Mouse (Mus musculus): ENCODE measurements around the gene Aatk.
A peak's percentile ranks its signal among the peaks of the same experiment; 100 is the strongest.

Aatk gene

DNA sequence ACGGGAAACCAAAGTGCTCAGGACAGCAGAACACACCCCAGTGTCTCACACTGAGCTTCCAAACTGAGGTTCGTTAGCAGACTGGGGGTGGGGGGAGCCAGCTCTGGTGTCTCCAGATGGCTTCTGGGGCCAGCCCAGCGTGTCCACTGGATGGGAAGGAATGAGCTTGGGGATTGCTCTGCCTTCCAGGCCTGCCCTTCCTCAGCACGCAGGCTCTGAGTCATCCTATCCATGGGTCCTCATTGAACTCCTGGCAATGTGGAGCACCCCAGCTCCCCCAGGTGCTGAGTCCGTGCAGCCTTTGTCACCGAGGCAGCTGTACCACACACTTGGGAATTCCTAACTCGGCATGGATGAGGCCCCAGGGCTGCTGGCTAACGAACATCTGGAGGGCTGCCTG, 24.8 kb downstream of the Aatk start:
- no peak for DNase-seq (ENCODE audit: low spot score)

DNA sequence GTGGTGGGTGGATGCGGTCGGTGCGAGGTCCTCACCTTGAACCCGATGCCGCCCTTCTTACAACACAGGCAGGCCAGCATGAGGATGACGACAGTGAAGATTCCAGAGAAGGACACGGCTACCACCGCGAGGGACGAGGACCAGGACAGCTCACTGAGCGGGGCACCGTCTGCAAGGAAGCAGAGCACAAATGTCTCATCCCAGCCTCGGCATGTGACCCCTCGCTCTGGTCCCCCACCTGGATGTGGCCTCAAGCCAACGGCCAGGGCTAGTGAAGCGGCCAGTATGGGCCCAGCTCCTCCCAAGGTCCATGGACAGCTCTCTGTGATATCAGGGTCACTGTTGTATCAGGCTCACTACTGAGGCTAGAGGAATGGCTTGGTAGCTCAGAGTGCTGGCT, 25.6 kb downstream of the Aatk start:
- DNase-seq (ENCODE audit: low spot score): no peak

DNA sequence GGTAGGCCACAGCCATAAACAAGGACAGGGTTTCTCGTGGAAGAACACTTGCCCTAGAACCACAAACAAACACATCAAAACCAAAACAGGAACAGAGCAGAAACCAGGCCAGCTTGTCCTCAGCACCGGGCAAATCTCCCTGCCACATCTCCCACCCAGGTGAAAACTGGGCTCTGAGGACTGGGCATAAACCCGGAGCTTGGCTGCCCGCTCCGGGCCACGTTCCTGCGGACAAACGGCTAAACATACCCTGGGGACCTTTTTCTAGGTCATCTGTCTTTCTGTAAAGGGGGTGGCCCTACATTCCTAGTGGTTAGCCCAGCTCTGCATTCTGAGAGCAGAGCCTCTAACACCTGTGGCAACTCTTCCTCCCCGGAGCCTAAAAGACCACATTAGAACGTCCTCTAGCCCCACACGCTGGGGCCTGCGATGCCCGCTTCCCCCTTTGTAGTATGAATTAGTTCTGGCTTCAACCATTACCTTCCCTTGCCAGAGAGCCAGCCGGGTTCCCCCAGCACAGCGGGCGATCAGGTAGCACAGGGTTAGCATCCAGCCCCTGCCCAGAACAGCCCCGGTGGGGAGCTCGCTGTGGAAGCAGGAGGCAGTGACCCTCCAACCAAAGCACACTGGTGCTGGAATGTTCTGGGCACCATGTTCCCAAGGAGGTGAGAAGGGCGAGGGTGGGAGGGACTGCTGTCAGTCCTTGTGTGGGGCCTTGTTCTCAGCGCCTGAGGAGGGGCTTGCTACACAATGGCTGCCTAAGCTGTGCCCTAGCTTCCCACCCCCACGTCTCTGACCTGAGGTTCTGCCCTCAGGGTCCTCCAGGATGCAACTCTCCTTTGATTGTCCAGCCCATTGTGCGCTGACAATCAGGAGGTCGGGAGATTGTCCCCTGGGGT, 27.2 kb downstream of the Aatk start:
- no peak for DNase-seq (ENCODE audit: low spot score)

DNA sequence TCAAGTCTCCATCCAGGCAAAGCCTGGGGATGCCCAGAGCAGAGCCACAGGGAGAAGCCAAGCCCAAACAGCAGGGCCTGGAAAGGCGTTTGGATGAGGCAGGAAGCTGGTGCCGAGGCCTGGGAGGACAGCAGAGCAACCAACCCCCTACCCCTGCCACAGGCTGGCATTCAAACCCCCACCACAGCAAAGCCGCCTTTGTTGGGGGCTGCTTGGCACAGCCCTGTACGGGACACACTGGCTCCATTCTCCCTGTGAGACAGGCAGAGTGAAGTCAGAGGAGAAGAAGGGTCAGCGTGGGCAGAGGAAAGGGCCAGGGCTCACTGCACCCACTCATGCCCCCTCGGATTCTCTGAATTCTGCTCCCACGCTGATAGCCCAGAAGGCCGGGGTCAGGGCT, 30.0 kb downstream of the Aatk start:
- no peak for DNase-seq (ENCODE audit: low spot score)

DNA sequence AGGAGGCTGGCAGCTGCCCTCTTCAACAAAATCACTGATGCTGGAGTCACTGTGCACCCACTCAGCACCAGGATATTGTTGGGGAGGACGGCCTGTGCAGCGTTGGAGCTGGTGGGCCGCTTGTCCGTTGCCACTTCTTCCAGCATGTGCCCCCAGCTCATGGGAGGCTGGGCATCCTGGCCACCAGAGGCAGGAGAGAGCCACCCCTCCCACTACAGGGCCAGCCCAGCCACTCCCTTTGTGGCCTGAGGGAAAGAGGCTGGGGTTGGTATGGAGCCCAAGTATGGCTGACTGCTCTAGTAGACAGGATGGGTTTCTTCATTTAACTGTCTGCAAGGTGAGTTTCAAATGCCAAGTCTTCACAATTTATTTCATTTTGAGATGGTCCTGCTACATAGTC, 32.2 kb downstream of the Aatk start:
- DNase-seq (ENCODE audit: low spot score): no peak

DNA sequence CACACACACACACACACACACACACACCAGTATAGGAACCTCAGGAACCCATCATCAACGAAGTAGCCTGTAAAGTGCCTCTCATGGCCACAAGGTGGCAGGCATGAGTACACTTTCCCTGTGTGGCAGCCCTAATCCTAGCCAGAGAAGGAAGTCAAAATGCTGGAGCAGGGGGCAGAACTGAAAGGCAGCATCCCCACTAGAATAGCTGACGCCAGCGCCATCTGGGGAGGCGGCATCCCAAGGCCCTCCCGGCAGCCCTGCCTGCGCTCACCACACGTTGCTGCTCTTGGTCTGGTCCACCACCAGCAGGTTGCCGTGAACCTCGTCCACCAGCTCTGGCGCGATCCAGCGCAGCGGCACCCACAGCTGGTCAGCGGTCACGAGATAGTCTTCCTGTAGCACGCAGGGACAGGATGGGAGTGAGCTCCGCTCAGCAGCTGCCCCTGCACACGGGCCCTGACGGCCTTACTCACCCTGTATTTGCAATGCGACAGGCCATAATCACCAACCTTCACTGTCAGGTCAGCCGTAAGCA, 33.7 kb downstream of the Aatk start:
- peak; percentile 77 for DNase-seq (ENCODE audit: low spot score)

DNA sequence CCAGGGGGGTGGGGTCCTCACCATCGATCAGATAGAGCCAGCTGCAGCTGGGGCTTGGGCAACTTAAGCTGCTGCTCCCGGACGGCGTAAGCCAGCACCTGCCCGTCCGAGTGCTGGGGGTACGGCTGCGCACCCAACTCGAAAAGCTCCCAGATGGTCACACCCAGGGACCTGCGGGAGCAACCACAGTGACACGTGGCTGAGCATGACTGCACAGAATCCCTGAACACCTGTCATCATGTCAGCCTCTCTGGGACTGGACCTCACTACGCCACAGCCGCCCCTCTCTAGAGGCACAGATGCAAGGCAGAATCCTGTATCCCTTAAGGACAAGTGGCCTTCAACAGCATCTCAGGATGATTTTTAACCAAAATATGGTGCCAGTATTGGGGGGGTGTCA, 34.3 kb downstream of the Aatk start:
- no peak for DNase-seq (ENCODE audit: low spot score)

DNA sequence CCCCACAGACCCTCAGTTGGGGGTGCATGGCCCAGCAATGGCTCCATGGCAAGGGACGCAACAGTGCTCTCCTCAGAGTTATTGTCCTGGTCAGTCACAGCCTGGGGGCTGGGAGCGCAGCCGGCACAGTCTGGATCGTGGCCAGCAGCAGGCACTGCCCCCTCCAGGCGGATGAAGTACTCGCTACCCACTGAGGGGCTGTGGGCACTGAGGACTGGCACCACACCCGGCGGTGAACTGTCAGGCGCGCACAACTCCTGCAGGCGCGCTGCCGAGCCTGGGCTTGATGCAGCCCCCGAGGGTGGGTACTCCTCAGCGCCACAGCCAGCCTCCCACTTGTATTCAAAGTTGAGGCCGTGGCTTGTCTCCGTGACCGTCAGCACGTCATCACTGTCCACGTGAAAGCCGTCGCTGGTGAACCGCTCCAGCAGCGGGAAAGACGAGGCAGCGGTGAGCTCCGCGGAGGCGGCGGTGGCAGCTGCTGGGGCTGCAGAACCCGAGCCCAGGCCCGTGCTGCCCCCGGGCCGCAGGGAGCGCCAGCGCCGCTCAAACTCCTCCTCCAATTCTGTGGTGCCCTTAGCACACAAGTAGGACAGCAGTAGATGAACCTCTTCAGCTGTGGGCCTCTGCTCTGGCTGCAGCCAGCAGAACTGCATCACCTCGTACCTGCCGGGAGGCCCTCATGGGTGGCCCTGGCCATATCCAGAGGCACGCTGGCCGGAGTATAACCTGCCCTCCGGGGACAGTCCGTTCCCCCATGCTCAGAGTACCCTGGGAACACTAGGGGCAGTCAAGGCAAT, 35.0 kb downstream of the Aatk start:
- DNase-seq (ENCODE audit: low spot score): peak; percentile 46

DNA sequence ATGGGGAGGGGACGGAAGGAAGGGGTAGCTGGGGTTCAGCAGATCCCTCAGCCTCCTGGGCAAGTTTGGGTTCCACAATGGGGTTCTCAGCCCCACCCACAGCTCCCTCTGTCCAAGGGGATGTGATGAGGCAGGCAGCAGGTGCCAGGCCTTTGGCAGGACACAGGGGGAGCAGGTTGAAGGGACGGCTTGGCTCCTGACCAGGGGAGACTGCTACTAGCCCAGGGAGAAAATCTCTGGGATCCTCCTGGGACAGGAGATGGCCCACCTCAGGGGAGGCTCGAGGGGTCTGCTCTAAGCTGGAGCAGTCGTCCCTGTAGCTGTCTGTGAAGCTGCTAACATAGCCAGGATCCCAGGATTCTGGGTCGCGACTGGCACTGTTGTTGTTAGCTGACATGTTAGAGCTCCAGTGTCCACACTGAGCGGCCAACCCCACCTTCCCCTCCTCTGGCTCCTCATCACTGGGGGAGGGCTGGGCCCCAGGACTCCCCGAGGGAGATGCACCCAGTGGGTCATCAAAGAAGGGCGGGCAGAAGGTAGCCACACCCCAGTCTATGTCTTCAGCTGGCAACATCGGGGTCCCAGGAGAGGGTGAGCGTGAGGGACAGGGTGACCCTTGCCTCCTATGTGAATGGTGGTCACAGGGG, 35.7 kb downstream of the Aatk start:
- DNase-seq (ENCODE audit: low spot score): no peak

DNA sequence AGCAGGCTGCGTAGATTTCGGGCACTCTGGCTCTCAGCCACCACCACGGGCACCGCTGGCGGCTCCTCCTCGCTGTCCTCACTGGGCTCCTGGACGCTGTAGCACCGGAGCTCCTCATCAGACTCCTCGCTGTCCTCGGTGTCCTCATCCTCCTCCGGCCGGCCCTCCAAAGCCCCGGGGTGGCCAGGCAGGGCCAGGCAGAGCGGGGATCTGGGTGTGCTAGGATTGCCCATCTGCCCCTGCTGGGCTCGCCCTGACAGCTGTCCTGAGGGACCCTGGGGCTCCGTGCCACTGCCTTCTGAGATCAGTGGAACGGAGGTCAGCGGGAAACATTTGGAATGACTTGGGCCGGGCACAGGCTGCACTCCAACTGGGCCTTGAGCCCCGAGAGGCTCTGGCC, 37.0 kb downstream of the Aatk start:
- DNase-seq (ENCODE audit: low spot score): no peak

DNA sequence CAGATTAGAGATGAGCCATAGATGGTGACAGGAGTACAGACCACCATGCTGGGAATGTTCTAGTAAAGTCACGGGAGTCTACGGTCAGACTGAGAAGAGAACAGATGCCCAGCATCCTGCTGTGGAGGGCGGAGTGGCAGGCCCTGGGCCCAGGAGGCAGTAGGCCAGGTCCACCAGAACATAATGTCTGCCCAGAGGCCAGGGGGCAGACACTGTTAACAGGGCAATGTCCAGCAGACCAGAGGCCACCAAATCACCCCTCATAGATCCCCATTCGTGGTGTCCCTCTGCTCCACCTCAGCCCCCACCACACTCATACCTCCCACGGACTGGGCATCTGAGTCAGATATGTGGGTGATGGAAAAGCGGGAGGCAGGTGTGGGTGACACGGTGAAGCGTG, 38.0 kb downstream of the Aatk start:
- DNase-seq (ENCODE audit: low spot score): no peak

DNA sequence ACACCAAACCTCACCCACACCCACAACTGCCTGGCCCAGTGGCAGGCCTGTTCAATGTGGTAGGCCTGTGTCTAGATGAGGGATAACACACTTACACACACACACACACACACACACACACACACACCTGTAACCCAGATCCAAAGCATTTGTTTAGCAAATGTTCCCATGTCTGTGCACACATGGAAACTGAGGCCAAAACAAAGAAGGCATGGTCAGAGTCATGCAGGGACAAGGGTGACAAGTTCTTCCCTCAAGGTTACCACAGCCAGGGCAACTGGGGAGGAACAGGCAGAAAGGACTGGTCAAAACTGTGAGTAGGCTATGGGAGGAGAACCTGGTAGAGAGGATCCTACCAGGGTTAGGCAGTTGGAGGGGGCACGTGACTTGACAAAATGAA, 38.5 kb downstream of the Aatk start:
- DNase-seq (ENCODE audit: low spot score): no peak

DNA sequence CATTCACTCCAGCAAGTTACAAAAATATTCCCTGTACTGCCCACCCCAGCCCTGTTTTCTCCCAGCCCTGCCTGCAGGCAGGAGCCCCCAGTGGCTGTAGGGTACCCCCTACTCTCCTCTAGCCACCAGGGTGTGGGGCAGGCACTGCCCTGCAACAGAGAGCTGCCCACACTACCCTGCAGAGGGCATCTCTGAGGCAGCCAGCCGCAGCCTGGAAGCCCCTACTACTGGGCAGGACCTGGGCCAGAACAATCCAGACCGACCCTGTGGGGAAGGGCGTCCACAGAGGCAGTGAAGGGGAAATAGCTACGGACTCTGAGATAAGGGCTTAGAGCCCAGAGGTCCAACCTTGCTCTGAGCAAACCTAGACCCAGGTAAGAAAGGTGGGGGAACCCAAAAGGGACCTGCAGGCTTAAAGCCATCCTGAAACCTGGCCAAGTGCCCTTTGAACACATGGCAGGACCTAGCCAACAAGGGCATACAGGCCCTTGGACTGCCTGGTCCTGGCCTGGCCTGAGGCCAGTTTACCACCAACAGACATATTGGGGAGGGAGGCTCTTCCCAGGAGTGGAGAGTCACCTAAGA, 39.4 kb downstream of the Aatk start:
- DNase-seq (ENCODE audit: low spot score): no peak

DNA sequence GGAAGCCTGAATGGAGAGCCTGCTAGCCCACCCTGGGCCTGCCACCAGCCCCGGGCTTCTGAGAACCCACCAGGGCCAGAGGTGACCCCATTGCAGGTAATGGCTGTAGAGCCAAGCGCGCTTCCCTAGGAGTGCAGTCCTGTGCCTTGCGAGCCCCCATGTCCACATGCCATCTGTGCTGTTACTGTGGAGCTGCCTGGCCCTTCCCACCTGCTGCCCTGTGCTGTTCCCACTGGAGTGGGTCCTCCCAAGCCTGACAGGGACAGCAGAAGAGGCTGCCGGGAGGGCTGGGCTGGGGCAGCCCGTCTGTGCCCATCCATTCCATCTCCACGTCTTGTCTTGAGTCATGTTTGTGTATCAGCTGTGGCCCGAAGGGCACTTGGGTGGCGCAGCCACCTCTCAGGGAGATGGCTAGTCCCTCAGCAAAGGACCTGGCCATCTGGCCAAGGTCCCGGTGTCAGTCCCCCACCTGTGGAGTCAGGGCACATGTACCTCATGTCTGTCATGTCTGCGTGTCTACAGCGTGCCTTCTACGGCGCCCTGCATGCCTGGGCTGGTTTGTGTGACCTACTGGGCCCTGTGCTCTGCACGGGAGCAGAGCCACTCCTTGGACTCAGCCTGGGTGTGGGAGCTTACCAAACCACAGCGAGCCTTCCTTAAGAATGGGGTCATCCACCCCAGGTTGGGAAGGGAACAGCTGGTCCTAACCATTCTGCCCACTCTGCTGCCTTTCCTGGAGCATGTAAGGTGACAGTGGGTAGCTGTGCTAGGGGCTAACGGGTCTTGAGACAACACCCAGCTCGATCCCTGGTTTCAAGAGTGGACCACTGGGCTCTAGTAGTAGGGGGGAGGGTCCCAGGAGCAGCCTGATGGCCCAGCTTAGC, 41.3 kb downstream of the Aatk start:
- no peak for DNase-seq (ENCODE audit: low spot score)

DNA sequence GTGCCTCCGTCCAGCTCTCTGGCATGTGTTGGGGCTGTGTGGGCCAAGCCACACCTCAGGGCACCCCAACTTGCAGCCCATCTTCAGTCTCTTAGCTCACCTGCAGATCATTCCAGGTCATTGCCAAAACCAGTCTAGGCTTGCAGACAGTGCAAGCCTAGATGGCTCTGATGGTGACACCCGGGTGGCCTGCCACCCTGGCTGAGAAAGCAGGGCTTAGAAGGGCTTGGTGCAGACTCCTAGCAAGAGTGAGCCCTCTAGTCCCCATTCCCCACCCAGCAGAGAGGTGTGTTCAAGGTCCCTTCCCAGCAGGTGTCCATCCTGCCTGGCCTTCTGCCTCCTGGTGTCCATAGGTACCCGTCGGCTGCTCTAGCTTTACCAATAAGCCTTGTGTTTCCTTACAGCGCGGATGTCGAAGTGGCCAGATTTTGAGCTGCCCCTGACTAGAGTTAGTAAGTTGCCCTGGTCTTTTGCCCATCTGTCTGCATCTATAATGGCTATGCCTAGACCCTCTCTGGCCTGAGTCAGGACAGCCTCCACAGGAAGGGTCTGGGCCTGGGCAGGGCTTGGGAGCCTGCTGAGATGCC, 44.2 kb downstream of the Aatk start:
- no peak for DNase-seq (ENCODE audit: low spot score)

DNA sequence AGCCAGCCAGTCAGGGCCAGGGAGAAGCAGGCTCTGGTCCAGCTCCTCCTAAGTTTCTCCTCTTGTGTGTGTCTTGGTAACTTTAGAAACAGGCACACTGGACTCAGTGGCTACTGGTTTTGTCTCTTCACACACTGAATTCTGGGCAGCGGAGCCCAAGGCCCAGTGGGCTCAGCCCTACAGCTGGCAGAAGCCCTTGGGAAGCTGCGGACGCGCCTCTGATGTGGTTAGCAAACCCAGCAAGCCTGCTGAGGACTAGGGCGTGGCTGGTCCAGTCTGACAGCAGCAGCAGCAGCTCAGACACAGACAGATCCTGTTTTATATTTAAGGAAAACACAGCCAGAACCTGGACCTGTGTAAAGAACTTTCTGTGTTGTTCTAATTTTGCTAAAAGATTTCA, 44.9 kb downstream of the Aatk start:
- DNase-seq (ENCODE audit: low spot score): no peak

DNA sequence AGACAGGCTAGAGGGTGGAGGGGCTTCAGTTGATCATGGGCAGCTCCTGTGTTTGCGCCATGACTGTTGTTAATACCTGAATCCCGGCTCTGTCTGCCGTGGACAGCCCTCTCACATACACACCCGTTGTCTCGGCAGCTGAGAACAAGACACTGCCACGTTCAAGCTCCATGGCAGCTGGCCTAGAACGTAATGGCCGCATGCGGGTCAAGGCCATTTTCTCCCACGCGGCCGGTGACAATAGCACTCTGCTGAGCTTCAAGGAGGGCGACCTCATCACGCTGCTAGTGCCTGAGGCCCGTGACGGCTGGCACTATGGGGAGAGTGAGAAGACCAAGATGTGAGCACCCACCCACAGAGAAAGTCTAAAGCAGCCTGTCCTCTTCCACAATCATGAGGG, 49.6 kb downstream of the Aatk start:
- DNase-seq (ENCODE audit: low spot score): no peak

DNA sequence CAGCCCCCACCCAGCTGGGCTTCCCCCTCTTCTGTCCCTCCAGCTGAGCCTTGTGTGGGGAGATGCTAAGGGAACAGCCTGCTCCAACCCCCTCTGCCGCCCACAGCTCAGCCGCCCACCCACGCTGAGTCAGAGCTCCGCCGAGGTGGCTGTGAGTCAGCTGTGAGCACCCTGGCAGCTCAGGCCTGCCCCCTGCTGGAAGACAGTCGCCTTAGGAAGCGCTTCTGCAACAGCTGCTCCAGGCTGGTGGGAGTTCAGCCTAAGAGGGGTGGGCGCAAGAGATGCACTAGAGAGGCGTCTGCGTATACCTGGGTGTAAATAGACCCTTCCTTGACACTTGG, 55.7 kb downstream of the Aatk start:
- DNase-seq (ENCODE audit: low spot score): peak; percentile 89

DNA sequence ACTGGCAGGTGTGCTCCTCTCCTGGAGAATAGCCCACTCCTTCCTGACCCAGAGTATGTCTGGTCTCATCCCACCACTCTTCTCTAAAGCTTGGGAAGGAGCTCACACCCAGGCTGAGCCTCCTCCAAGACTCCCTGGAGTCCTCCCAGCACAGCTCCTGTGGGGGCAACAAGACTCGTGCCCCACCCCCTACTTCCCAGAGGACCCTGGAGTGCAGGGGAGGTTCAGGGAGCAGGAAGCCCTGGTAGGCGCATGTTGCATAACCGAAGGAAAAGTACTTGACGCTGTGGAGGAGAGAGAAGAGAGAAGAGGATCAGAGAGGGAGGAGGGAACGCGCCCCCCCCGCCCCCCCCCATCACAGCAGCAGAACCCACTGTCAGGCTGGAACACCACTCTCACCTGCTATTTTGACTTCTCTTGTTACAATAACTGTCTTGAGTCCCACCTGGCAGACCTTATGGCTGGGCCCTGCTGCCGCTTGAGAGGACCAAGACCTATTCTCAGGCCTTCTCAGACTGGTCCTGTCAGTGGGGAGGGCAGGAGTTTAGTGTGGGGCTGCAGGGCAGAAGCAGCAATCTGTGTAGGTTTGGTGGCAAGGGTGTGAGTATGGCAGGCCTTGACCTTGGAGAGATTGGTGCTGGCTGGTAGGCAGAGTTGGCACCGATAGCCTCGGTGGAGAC, 56.2 kb downstream of the Aatk start:
- no peak for DNase-seq (ENCODE audit: low spot score)

DNA sequence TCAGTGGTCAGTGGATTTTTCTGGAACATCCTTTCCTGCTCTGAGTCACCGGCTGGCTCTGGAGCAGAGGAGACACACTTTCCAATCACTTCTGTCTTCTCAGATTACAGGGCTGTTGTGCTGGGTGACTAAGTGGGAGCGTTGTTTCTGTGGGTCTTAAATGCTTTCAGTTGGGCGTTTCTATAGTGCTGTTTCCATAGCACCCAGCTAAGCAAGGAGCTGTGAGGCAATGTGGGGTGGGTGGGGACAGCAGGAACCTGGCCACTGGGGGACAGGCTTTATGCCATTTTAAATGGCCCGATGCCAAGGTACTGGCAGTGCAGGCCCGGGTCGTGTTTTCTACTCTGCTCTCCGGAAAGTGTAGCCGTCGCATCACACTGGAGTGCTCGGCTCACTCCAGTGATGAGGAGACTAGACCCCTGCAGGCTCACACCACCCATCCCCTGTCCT, 57.8 kb downstream of the Aatk start:
- peak; percentile 41 for DNase-seq (ENCODE audit: low spot score)

Data from ovary, postnatal 36 days (tissue).